Mouse (Mus musculus): ENCODE data around the gene Cdr2l. TPM values are rescaled to one million over a fixed set of nuclear protein-coding genes. Genes with fewer than 3 reads are reported as not detected.
A peak's percentile ranks its signal among the peaks of the same experiment; 100 is the strongest.

The Cdr2l gene
- polyA plus RNA-seq, 1 experiment from 2014 or later: 14.6 TPM

- Histone ChIP-seq H3K9me3 (ENCODE audit: control insufficient read depth, low read length) (no peaks in the 10 kb centered on the region), H3K9ac (ENCODE audit: low read length) (peak within 1 kb of the TSS; percentile 96), H3K27me3 (ENCODE audit: control insufficient read depth, insufficient read depth, low read length) (no peaks in the 10 kb centered on the region), H3K4me2 (ENCODE audit: low read depth, severe bottlenecking) (peak within 1 kb of the TSS; percentile 59), H3K4me1 (ENCODE audit: control insufficient read depth, insufficient read depth, low read length) (no peaks in the 10 kb centered on the region), H3K4me3 (ENCODE audit: low read depth, low read length) (peak within 1 kb of the TSS; percentile 77), H3K36me3 (ENCODE audit: control insufficient read depth, insufficient read depth, low read length) (peaks cover 4% of the 10 kb centered on the region; the same call in 1 of the 2 replicates), H3K27ac (replicated peaks; ENCODE audit: low read depth, low read length) (peak within 1 kb of the TSS; percentile 81)
- ATAC-seq (ENCODE audit: insufficient number of reproducible peaks, low FRiP score, low TSS enrichment, low read depth) (peak; percentile 92), DNase-seq (ENCODE audit: low spot score) (peak; percentile 89)
- 4% methylated on average over 50 of the region's 50 CpGs for WGBS
These were observed 21.8 kb downstream of the Cdr2l start, which contains the start of gene Mrpl58 for GRCm38 (mm10) chr11:115403338-115404124. Gene Mrpl58 (plus strand): TSS chr11:115403752.

GRCm38 (mm10) chr11:115405723-115406122, 24.0 kb downstream of the Cdr2l start:
- Histone ChIP-seq H3K27me3 (ENCODE audit: control insufficient read depth, insufficient read depth, low read length) (no peaks in the 10 kb centered on the region), H3K4me3 (ENCODE audit: low read depth, low read length) (no peak overlapping the region), H3K4me1 (ENCODE audit: control insufficient read depth, insufficient read depth, low read length) (peaks cover under 1% of the 10 kb centered on the region; the same call in 1 of the 2 replicates), H3K4me2 (ENCODE audit: low read depth, severe bottlenecking) (no peak overlapping the region), H3K9me3 (ENCODE audit: control insufficient read depth, low read length) (no peaks in the 10 kb centered on the region), H3K27ac (replicated peaks; ENCODE audit: low read depth, low read length) (no peak overlapping the region), H3K9ac (ENCODE audit: low read length) (no peak overlapping the region), H3K36me3 (ENCODE audit: control insufficient read depth, insufficient read depth, low read length) (peaks cover 7% of the 10 kb centered on the region)
- ATAC-seq (ENCODE audit: insufficient number of reproducible peaks, low FRiP score, low TSS enrichment, low read depth) (no peak), DNase-seq (ENCODE audit: low spot score) (no peak)
- WGBS: 95% methylated on average over 6 of the region's 6 CpGs

GRCm38 (mm10) chr11:115406858-115407401, 25.2 kb downstream of the Cdr2l start:
- peaks cover 8% of the 10 kb centered on the region for H3K36me3 ChIP-seq (ENCODE audit: control insufficient read depth, insufficient read depth, low read length)
- H3K4me3 ChIP-seq (ENCODE audit: low read depth, low read length): no peak overlapping the region
- ATAC-seq (ENCODE audit: insufficient number of reproducible peaks, low FRiP score, low TSS enrichment, low read depth): no peak
- no peak overlapping the region for H3K9ac ChIP-seq (ENCODE audit: low read length)
- no peak for DNase-seq (ENCODE audit: low spot score)
- WGBS: 97% methylated on average over 17 of the region's 17 CpGs
- no peaks in the 10 kb centered on the region for H3K27me3 ChIP-seq (ENCODE audit: control insufficient read depth, insufficient read depth, low read length)
- H3K9me3 ChIP-seq (ENCODE audit: control insufficient read depth, low read length): no peaks in the 10 kb centered on the region
- H3K4me1 ChIP-seq (ENCODE audit: control insufficient read depth, insufficient read depth, low read length): peaks cover 10% of the 10 kb centered on the region
- no peak overlapping the region for H3K4me2 ChIP-seq (ENCODE audit: low read depth, severe bottlenecking)
- H3K27ac ChIP-seq (replicated peaks; ENCODE audit: low read depth, low read length): no peak overlapping the region

DNA sequence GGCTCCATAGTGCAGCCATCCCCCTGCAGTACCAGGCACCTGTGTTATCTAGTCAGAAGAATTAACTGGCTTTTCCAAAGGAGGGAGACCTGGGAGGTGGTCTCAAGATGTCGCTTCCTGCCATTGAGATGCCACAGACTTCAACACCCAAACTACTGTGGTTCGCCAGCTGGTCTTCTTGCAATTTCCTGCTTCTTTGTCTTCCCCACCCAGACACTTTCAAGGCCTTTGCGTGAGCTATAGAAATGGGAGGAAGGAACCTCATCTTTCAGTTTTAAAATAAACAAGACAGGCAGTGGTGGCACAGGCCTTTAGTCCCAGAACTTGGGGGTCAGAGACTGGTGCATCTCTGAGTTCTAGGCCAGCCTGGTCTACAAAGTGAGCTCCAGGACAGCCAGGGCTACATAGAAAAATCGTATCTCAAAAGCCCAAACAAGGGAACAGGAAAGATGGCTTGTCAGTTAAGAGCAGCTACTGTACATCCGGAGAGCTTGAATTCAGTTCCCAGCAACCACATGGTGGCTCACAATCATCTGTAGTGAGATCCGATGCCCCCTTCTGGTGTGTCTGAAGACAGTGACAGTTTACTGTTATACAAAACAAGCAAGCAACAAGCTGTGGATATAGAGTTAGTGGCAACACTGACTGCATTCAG, 26.7 kb downstream of the Cdr2l start:
- peaks cover 8% of the 10 kb centered on the region for H3K36me3 ChIP-seq (ENCODE audit: control insufficient read depth, insufficient read depth, low read length)
- no peak overlapping the region for H3K9ac ChIP-seq (ENCODE audit: low read length)
- peaks cover 15% of the 10 kb centered on the region for H3K4me1 ChIP-seq (ENCODE audit: control insufficient read depth, insufficient read depth, low read length)
- no peak overlapping the region for H3K4me2 ChIP-seq (ENCODE audit: low read depth, severe bottlenecking)
- DNase-seq (ENCODE audit: low spot score): no peak
- H3K4me3 ChIP-seq (ENCODE audit: low read depth, low read length): no peak overlapping the region
- 88% methylated on average over 6 of the region's 6 CpGs for WGBS
- H3K27ac ChIP-seq (replicated peaks; ENCODE audit: low read depth, low read length): no peak overlapping the region
- H3K27me3 ChIP-seq (ENCODE audit: control insufficient read depth, insufficient read depth, low read length): no peaks in the 10 kb centered on the region
- no peaks in the 10 kb centered on the region for H3K9me3 ChIP-seq (ENCODE audit: control insufficient read depth, low read length)
- ATAC-seq (ENCODE audit: insufficient number of reproducible peaks, low FRiP score, low TSS enrichment, low read depth): no peak

DNA sequence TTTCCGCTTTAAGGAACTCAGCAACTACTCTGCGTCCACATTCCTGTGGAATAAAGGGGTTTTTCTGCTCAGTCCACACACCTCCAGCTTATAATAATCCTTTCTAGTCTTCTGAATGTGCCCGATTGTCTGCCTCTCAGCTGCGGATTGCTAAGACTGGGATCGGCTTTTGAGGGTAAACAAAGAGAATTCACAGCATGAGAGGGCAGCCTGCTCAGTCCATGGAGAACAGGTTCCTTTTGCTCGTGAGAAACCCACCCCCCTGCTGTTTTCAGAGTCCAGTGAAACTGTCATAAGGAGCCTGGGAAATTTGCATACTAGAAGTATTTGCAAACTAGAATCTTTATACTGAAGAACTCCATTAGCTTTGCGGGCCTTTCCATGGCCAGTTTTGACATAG, 27.8 kb downstream of the Cdr2l start:
- Histone ChIP-seq H3K27ac (replicated peaks; ENCODE audit: low read depth, low read length) (no peak overlapping the region), H3K4me3 (ENCODE audit: low read depth, low read length) (no peak overlapping the region), H3K9me3 (ENCODE audit: control insufficient read depth, low read length) (no peaks in the 10 kb centered on the region), H3K4me1 (ENCODE audit: control insufficient read depth, insufficient read depth, low read length) (peaks cover 16% of the 10 kb centered on the region), H3K9ac (ENCODE audit: low read length) (no peak overlapping the region), H3K27me3 (ENCODE audit: control insufficient read depth, insufficient read depth, low read length) (no peaks in the 10 kb centered on the region), H3K4me2 (ENCODE audit: low read depth, severe bottlenecking) (no peak overlapping the region), H3K36me3 (ENCODE audit: control insufficient read depth, insufficient read depth, low read length) (peaks cover 8% of the 10 kb centered on the region)
- no peak for ATAC-seq (ENCODE audit: insufficient number of reproducible peaks, low FRiP score, low TSS enrichment, low read depth)
- DNase-seq (ENCODE audit: low spot score): no peak
- WGBS: 87% methylated on average over 7 of the region's 7 CpGs

DNA sequence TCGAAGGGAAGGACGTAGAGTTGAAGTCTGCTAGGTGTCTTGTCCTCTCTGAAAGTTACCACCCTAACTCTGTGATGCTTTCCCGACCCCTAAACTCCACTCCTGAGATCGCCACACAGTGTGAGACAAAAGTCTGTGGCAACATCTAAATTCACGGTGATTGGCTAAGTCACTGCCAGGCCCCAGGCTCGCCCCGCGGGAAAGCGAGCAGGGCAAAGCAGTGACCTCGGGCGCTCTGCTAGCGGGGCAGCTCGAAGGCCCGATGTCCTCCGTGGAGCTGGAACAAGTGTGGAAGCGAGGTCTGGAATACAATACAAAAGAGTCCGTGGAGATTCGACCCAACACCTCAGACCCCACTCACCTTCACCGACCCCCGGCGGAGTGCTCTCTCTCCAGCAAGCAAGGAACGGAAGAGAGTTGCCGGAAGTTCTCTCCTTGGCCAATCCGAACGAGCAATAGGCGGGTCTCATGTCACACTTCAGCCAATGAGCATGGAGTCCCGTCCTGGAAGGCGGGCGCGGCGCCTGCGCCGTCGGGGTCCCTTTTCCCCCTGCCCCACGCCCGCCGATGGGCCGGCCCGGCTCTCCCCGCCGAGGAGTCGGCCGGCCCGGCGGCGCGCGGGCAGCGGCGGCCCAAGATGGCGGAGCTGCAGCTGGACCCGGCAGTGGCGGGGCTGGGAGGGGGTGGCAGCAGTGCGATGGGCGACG, 38.0 kb downstream of the Cdr2l start, which contains the start of the genes Atp5h and Kctd2:
Atp5h (minus strand) TSS at position 432 of the 707 bp plus-strand sequence.
Kctd2 (plus strand) TSS at position 598 of the 707 bp plus-strand sequence.
- Histone ChIP-seq H3K4me2 (ENCODE audit: low read depth, severe bottlenecking) (peak within 1 kb of the TSS; percentile 97), H3K27ac (replicated peaks; ENCODE audit: low read depth, low read length) (peak within 1 kb of the TSS; percentile 81), H3K9ac (ENCODE audit: low read length) (peak within 1 kb of the TSS; percentile 97), H3K4me3 (ENCODE audit: low read depth, low read length) (peak within 1 kb of the TSS; percentile 93), H3K27me3 (ENCODE audit: control insufficient read depth, insufficient read depth, low read length) (no peaks in the 10 kb centered on the region), H3K9me3 (ENCODE audit: control insufficient read depth, low read length) (no peaks in the 10 kb centered on the region), H3K4me1 (ENCODE audit: control insufficient read depth, insufficient read depth, low read length) (peaks cover 11% of the 10 kb centered on the region), H3K36me3 (ENCODE audit: control insufficient read depth, insufficient read depth, low read length) (peaks cover 13% of the 10 kb centered on the region; the same call in 1 of the 2 replicates)
- DNase-seq (ENCODE audit: low spot score) (peak; percentile 93), ATAC-seq (ENCODE audit: insufficient number of reproducible peaks, low FRiP score, low TSS enrichment, low read depth) (peak; percentile 90)
- WGBS: under 1% methylated on average over 50 of the region's 56 CpGs

DNA sequence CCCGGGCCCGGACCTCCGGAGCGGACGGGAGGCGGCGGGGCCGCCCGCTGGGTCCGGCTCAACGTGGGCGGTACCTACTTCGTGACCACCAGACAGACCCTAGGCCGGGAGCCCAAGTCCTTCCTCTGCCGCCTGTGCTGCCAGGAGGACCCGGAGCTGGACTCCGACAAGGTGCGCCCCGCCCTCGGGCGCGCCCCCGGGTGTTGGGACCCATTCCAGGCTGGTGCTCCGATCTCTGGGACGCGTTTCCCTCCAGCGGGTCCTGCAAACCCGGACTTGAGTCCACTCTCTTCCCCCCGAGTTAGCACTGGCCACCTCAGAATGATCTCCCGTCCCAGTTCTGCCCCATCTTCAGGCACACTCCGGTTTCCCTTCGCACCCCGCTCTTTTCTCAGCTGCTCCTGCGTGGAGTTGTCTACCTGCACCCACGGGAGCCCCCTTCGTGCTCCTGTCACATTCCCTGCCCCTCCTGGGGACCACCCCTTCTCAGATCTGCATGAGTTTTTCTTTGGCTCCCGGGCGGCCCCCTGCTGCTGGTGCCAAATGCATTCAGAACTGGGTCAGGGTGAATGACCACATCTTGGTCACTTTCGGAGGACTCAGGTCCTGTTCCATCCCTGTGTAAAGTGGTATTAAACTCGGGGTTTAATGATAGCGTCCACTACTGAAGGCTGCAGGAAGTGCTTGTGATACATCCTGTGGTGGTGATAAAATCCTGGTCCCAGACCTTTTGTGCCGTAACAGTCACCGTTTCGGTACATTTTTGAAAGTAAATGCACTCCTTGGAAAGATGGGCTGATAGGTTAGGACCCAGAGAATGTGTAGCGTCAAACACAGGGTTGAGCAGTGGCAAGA, 38.8 kb downstream of the Cdr2l start:
- no peaks in the 10 kb centered on the region for H3K9me3 ChIP-seq (ENCODE audit: control insufficient read depth, low read length)
- H3K4me3 ChIP-seq (ENCODE audit: low read depth, low read length): peak overlapping the region; percentile 93
- ATAC-seq (ENCODE audit: insufficient number of reproducible peaks, low FRiP score, low TSS enrichment, low read depth): peak; percentile 74; the same call in 1 of the 2 replicates
- peak overlapping the region; percentile 97 for H3K4me2 ChIP-seq (ENCODE audit: low read depth, severe bottlenecking)
- WGBS: 2% methylated on average over 35 of the region's 45 CpGs
- DNase-seq (ENCODE audit: low spot score): peak; percentile 69
- H3K27me3 ChIP-seq (ENCODE audit: control insufficient read depth, insufficient read depth, low read length): no peaks in the 10 kb centered on the region
- H3K9ac ChIP-seq (ENCODE audit: low read length): peak overlapping the region; percentile 97
- H3K4me1 ChIP-seq (ENCODE audit: control insufficient read depth, insufficient read depth, low read length): peaks cover 11% of the 10 kb centered on the region
- H3K27ac ChIP-seq (replicated peaks; ENCODE audit: low read depth, low read length): peak overlapping the region; percentile 81
- peaks cover 9% of the 10 kb centered on the region; the same call in 1 of the 2 replicates for H3K36me3 ChIP-seq (ENCODE audit: control insufficient read depth, insufficient read depth, low read length)
